Mouse (Mus musculus) right cerebral cortex, postnatal 14 days (tissue): ENCODE data around the gene Uqcc1.
"Not testable (repeated sequence)": the region's sequence is repeated elsewhere in the genome, so short reads cannot be mapped to it uniquely, and the experiment has no call there.

Source experiments
- DNase-seq: peaks from one replicate; pipeline ENCODE4 v3.0.0; 2022

Gene Uqcc1

GRCm38 (mm10) chr2:155928711-155929345 lies 1.3 kb downstream of the Uqcc1 start:
- DNase-seq: no peak

- not testable (repeated sequence) for DNase-seq
These were observed 4.9 kb downstream of the Uqcc1 start for GRCm38 (mm10) chr2:155925213-155925612.

- DNase-seq: no peak
These were observed 7.0 kb downstream of the Uqcc1 start for GRCm38 (mm10) chr2:155923143-155923542.

DNA sequence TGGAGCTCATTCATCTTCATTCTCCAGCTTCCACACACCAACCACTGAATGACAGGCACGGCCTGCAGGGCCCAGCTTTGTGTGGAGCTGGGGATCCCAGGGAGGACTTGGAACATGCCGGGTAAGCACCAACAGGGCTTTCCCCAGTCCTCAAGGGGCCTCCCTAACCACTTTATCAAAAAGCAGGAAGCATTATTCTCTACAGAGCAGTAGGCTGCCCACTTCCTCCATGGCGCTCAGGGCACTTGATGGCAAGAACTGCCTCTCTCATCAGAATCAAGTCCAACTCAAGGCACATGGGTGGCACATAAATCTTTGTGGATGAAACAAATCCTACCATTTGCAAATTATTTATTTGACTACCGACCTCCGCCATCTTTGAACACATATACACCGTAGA lies 15.4 kb downstream of the Uqcc1 start:
- no peak for DNase-seq

DNA sequence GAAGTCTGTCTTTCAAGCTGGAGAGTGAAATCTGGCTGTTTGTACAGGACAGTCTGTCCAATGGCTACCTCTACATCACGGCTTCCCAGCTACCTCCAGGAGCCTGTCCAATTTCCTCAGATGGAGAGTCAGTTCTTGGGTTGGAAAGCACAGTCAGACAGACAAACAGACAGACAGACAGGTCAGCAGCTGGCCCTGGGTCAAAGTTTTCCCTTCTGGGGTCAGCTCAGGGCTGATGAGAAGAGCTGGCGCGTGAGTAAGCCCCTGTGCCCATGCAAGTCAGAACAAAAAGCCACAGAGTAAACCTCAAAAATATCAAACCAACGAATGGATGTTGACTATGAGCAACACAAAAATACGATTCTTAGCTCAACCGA lies 26.5 kb downstream of the Uqcc1 start:
- no peak for DNase-seq

DNA sequence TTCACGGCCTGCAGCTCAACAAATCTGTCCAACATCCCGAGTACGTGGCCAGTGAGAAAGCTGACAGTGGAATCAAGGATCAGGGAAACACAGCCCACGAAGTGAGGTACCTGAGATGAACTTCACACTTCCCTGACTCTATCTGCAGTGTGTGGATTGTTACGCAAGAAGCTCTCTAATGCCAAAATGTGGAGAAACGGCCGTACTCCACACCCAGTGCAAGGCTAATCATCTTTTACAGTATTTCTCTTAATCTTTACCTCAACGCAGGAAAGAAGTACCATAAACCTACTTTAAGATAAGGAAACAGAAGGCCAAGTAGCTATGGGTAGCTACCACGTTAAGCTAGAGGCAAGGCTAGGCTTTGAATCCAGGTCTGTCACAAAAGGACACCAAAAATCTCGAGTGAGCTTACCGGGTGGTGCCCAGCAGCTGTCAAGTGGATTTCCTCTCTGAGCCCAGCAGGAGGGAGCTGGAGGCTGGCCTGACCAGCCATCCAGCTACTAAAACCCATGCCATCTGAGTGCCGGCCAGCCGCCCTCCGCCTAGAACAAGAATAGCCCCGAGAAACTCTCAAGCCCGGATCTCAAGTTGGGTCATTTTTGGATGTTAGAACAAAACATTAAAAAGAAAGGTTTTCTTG lies 27.0 kb downstream of the Uqcc1 start:
- DNase-seq: no peak

DNA sequence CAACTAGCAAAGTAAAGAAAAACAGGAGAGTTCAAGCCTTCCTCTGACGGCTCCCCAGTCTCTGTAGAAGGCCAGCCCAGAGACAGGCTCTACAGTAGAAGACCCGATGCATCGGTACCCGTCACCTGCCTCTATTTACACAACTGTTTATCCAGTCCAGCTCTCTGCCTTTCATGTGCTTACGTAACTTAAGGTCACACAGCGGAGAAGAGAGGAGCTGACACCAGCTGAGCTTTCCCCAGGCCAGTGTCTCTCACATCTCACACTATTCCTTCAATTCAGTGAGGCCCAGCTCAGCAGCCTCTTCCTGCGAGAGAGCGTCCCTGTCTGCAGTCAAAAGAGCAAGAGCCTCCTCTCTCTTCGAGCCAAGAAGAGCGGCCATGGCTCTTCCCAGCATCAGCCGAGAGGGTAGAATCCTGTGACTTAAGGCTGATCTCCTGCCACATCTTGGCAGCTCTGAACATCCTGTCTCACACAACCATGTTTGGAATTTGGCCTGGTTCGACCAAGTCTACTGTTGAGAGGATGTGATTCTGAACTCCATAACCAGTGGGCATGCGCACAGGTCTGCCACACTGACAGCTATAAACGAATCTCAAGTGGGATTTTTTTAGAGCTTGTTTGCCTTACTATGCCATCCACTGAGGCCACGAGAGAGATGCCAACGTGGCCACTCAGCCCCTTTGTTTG lies 34.9 kb downstream of the Uqcc1 start:
- DNase-seq: no peak

- DNase-seq: no peak
These were observed 35.6 kb downstream of the Uqcc1 start for GRCm38 (mm10) chr2:155894307-155895045.

DNA sequence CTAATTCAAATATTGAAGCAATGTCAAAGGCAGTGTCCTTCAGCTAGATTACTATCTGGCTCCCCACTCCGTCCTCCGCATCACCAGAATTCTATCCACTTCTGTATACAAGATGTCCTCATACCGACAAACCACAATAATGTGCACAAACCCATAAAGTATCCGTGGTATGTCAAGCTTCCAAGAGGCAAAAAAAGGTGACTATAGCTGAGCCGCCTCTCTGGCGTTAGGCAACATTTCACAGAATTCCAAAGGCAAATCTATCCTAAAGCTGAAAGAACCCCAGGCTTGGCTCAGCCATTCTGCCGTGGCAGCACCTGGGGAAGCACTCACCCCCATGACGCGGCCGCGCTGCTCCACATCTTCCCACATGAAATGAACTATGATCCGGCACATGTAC lies 43.3 kb downstream of the Uqcc1 start:
- DNase-seq: no peak

- DNase-seq: no peak
These were observed 44.8 kb downstream of the Uqcc1 start for GRCm38 (mm10) chr2:155885271-155885697.

GRCm38 (mm10) chr2:155882087-155882486 lies 48.0 kb downstream of the Uqcc1 start:
- no peak for DNase-seq

DNA sequence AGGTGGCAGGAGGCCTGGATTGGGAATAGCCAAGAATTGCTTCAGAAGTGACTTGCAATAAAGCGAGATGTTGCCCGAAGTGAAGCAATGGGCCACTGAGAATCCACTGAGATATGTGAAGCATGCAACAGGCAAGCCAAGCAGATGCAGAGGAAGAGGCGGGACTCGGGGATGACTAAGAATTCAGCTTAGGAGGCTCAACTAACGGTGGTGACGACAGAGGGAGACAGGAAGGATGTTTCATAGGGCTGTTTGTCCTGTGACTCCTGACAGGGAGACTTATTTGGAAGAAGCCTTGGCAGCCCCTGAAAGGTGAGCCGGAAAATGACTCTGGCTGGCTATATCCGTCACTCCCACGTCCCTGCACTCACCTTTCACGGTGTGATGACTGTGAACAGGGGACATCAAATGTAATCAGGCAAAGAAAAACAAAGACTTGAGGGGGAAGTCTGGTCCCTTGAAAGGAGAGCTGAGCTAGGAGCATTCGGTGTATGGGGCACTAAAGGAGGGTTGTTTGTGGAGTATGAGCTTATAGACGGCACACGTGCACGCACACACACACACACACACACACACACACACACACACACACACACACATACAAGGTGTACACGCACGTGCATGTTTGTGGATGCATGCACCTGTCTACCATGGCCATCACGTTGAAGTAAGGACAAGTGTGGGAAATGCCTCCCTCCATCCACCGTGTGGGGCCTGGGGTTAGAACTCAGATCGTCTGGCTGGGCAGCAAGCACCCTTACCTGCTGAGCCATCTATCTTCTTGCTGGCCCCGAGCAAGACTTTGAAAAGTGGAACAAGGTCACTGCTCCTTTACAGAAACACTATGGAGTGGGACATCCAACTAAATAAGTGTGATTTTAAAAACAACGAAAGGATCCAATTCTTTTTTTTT lies 50.9 kb downstream of the Uqcc1 start:
- DNase-seq: no peak

GRCm38 (mm10) chr2:155873636-155874035 lies 56.5 kb downstream of the Uqcc1 start:
- DNase-seq: no peak

DNA sequence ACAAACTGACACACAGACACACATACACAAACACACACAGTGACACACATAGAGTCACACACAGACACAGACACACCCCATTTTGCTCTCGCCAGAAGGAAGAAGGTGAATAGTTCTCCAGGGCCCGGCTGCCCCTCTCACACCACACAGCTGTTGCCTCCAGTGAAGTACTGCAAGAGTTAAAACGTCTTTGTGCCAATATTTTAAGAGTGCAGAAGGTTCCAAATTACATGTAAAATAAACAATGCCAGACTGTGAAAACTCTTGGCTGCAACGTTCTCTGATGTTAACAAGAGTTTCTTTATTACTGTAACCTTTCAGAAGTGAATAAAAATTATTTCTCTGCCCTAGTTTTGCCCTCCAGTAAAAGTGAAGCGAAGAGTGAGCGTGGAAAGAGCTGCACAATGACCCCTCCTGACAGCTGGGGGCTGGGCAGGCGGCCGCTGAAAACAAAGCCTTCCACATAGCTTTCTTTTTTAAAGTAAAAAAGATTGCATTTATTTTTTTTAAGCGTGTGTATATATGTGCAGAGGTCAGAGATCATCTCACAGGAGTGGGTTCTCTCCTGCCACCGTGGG lies 57.1 kb downstream of the Uqcc1 start:
- no peak for DNase-seq

GRCm38 (mm10) chr2:155872486-155872885 lies 57.6 kb downstream of the Uqcc1 start:
- no peak for DNase-seq

DNA sequence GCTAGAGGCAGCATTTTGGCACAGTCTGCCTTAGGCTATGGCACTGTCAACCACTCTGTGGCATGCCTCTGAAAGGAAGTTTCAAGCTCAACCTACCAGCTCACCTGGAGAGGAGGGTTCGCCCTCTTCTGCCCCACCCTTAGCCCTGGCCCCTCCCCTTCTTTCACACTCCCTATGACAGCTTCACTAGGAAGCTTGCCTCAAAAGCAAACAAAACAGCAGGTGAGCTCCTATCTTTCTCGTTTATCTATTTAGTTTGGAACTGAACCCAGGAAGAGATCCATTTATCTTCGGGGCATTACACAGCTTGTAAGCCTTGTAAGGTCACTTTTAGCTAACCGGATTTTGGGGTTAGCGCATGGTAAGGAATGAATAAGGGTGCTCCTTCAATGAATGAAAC lies 60.3 kb downstream of the Uqcc1 start:
- no peak for DNase-seq

GRCm38 (mm10) chr2:155868320-155868719 lies 61.8 kb downstream of the Uqcc1 start:
- DNase-seq: no peak

- no peak for DNase-seq
These were observed 66.7 kb downstream of the Uqcc1 start for GRCm38 (mm10) chr2:155863301-155863867.

GRCm38 (mm10) chr2:155862573-155863300 lies 67.4 kb downstream of the Uqcc1 start:
- peak; percentile 20 for DNase-seq

- DNase-seq: no peak
These were observed 68.5 kb downstream of the Uqcc1 start for GRCm38 (mm10) chr2:155861581-155861980.

DNA sequence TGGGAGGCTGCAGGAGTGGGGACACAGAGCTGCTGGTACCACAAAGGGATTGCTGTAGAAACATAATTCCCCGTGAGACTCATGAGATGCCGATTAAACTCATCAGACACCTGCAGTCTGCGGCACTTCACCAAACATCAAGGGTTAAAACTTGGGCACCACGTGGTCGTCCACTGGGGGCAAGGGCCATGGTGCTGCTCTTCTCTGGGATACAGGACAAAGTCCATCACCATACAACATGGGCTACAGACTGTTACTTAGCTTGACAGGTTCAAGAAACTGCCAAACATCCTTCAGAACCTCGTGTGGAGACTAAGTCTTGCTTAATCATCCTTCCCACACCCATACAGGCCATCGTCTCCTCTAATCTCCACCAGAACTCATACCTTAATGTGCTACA lies 70.0 kb downstream of the Uqcc1 start:
- no peak for DNase-seq
